ENCODE assay signal across 29 mouse cellular contexts in the genomic region with DNA sequence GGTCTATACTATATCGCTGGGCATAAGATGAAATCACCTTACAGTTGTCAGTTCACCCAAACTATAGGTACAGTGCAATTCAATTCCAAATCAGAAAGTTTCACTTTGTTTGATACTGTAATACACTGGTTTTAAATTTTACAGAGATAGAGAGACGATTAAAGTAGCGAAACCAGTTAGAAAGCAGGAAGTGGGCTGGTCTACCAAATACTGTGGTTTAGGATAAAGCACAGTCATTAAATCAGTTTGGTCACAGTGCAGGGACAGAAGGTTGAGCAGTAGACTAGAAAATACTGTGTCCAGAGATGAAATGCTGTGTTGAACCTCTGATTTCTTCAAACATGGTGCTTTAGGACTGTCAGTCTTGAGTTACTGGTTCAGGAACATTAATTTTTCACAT. TPM values are rescaled to one million over a fixed set of nuclear protein-coding genes. Genes with fewer than 3 reads are reported as not detected.
A peak's percentile ranks its signal among the peaks of the same experiment; 100 is the strongest.
DNase-seq lines count a peak whose midpoint lies in the region; ATAC-seq and TF ChIP-seq lines count a peak whose summit lies in the region.
"Had no signal": no experiment of that assay in that cellular context is flagged by ENCODE, and none has a peak within 500 bp of the region (broad histone marks: within the 10 kb centered on the region; RNA-seq: fewer than 3 reads in every experiment).

No protein-coding gene starts in this region.

- peak; percentile 62 for ATAC-seq in CD4-positive, CD25-positive, alpha-beta regulatory T cell, adult 4 months
- ATAC-seq in hematopoietic stem cell, adult 5-6 weeks (replicated peaks in 1 of 2; ENCODE audit: insufficient read depth in 1 of 2, low FRiP score in 2 of 2, low TSS enrichment in 1 of 2, low read depth in 1 of 2, poor library complexity in 2 of 2, severe bottlenecking in 2 of 2), result peak; percentile 87 to 92
- 0 out of 2 replicates have a peak, but pooled peaks have one; percentile 40 for ATAC-seq in monocyte, adult 5-6 weeks (replicated peaks; ENCODE audit: insufficient number of reproducible peaks, low FRiP score, low TSS enrichment, poor library complexity, severe bottlenecking)
- ATAC-seq: forebrain, embryonic 14.5 days; intestine, embryonic 16.5 days had no signal

- no peaks in the 10 kb centered on the region for H3K27me3 ChIP-seq in thymus, adult 2 months (ENCODE audit: control insufficient read depth, insufficient read depth, low read length)
- H3K27me3 ChIP-seq: embryonic facial prominence, embryonic 12.5 days; heart, embryonic 13.5 days; hindbrain, embryonic 15.5 days; limb, embryonic 12.5 days; lung, embryonic 15.5 days; midbrain, embryonic 12.5 days; neural tube, embryonic 12.5 days had no signal

- DNase-seq in yolk sac, embryonic 10.5 days (ENCODE audit: low spot score), result no peak
- no peak for DNase-seq in frontal cortex, postnatal 36 days (ENCODE audit: low spot score in 2 of 2)
- DNase-seq in adrenal gland, postnatal 36 days, result no peak
- DNase-seq in thymus, adult 2 months, result no peak
- DNase-seq: adrenal gland, adult 2 months; B cell, adult 2 months; cerebellum, adult 2 months; cerebellum, postnatal 14 days; gastrocnemius, adult 2 months; gastrocnemius, postnatal 36 days; heart, adult 2 months; heart, postnatal 10 days; kidney, adult 9 months; kidney, postnatal 10 days had no signal

- no peak overlapping the region for H3K4me3 ChIP-seq in thymus, adult 2 months (ENCODE audit: control insufficient read depth, insufficient read depth, low read length)
- H3K4me3 ChIP-seq: embryonic facial prominence, embryonic 12.5 days; gastrocnemius, adult 2 months; heart, adult 2 months; heart, embryonic 13.5 days; hindbrain, embryonic 10.5 days; hindbrain, embryonic 15.5 days; limb, embryonic 12.5 days; liver, embryonic 15.5 days; lung, embryonic 15.5 days; megakaryocyte, embryonic 14.5 days; midbrain, embryonic 12.5 days; neural tube, embryonic 12.5 days had no signal

- no peaks in the 10 kb centered on the region for H3K4me1 ChIP-seq in thymus, adult 2 months (replicated peaks; ENCODE audit: control insufficient read depth, insufficient read depth, low read length)
- H3K4me1 ChIP-seq: hindbrain, embryonic 10.5 days; hindbrain, embryonic 15.5 days; limb, embryonic 12.5 days; liver, embryonic 15.5 days; lung, embryonic 15.5 days; megakaryocyte, embryonic 14.5 days; midbrain, embryonic 12.5 days; neural tube, embryonic 12.5 days had no signal

- WGBS in thymus, adult 2 months, result 26% methylated on average over 3 of the region's 3 CpGs

- H3K36me3 ChIP-seq in thymus, adult 2 months (ENCODE audit: control insufficient read depth, insufficient read depth, low read length), result no peaks in the 10 kb centered on the region
- H3K36me3 ChIP-seq: embryonic facial prominence, embryonic 12.5 days; heart, embryonic 13.5 days; hindbrain, embryonic 10.5 days; hindbrain, embryonic 15.5 days; limb, embryonic 12.5 days; liver, embryonic 15.5 days; lung, embryonic 15.5 days; midbrain, embryonic 12.5 days; neural tube, embryonic 12.5 days had no signal

- no peak for TF ChIP-seq CTCF in thymus, adult 2 months (IDR thresholded peaks at IDR 0.05; ENCODE audit: borderline replicate concordance, control insufficient read depth, extremely low read depth, insufficient read depth, low read length, poor library complexity)

- TF ChIP-seq POLR2A in thymus, adult 2 months (IDR thresholded peaks at IDR 0.05; ENCODE audit: control insufficient read depth, extremely low read depth, insufficient read depth, low read length, poor library complexity), result no peak

- no peak overlapping the region for H3K27ac ChIP-seq in thymus, adult 2 months (ENCODE audit: control insufficient read depth, insufficient read depth, low read length)
- H3K27ac ChIP-seq: embryonic facial prominence, embryonic 12.5 days; gastrocnemius, adult 2 months; heart, adult 2 months; heart, embryonic 13.5 days; hindbrain, embryonic 10.5 days; hindbrain, embryonic 15.5 days; limb, embryonic 12.5 days; liver, embryonic 15.5 days; lung, embryonic 15.5 days; midbrain, embryonic 12.5 days; neural tube, embryonic 12.5 days had no signal

RNA-seq across cellular contexts. Expression of gene Rab30, which starts 29.8 kb away (rescaled TPM):
- polyA plus RNA-seq in CD4-positive, CD25-positive, alpha-beta regulatory T cell, adult 4 months (2017; shearing (Covaris generic)), result under 1 TPM in 1 of 2 experiments, not detected in 1; 0.60 TPM
- total RNA-seq in hematopoietic stem cell, adult 5-6 weeks (2017), result 0.38 TPM in 1 of 2 replicates, not detected in the other
- 4.2 to 8.3 TPM (median 8.1 TPM) in 3 replicates for total RNA-seq in monocyte, adult 5-6 weeks (2017)
- 1 to 10 TPM; 3.7 to 6.2 TPM for total RNA-seq in adrenal gland, postnatal 36 days (2021)
- 1.1 and 1.2 TPM in 2 replicates for polyA plus RNA-seq in thymus, adult 2 months (2012; rRNA removed)

RNA-seq across cellular contexts. Expression of gene Pcf11, which starts 41.9 kb away (rescaled TPM):
- polyA plus RNA-seq in CD4-positive, CD25-positive, alpha-beta regulatory T cell, adult 4 months (2017; shearing (Covaris generic)), result 10 to 100 TPM; 37.9 to 42.7 TPM
- 118 TPM in 2 replicates for total RNA-seq in hematopoietic stem cell, adult 5-6 weeks (2017)
- 176 to 189 TPM (median 178 TPM) in 3 replicates for total RNA-seq in monocyte, adult 5-6 weeks (2017)
- total RNA-seq in adrenal gland, postnatal 36 days (2021), result 10 to 100 TPM; 61.5 to 64.7 TPM
- polyA plus RNA-seq in thymus, adult 2 months (2012; rRNA removed), result 37.5 and 42.7 TPM in 2 replicates
